Mouse (Mus musculus): ENCODE measurements at regions not wholly inside any gene's neighbourhood (a gene's known extent, or its start where the extent isn't known, plus 50 kb on each side); places are given as distances from the start of the nearest gene placed in this dataset.

DNA sequence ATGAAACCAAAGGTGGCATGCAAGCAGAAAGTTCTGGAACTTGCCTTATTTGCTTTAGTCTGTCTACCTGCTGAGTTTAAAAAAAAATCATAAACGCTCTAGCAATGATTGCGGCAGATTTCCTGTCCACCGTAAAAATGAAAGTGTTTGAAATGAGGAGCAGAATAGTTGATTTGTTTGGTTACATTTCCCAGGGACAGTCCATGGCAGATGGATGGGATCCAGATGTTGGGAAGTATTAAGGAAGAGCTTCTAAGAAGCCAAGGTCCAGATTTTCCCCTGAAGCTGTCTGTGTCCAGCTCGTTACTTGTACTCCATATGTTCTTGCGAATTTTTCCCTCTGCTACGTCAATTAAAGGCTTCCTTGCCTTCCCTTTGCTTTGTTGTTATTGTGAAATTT, 534.2 kb downstream of the Slc4a3 start:
- TF ChIP-seq CHD2 (IDR thresholded peaks at IDR 0.05; ENCODE audit: low read depth, low read length) = no peak
- no peak for TF ChIP-seq MAFK (IDR thresholded peaks at IDR 0.05; ENCODE audit: insufficient read depth, low read depth, low read length)
- no peak for TF ChIP-seq HCFC1 (IDR thresholded peaks at IDR 0.05; ENCODE audit: borderline replicate concordance, insufficient read depth, low read length)
- no peak for TF ChIP-seq ZC3H11A (IDR thresholded peaks at IDR 0.05; ENCODE audit: borderline replicate concordance, low read depth, low read length)
- no peak for TF ChIP-seq ZNF384 (IDR thresholded peaks at IDR 0.05; ENCODE audit: low read depth, low read length)

Data from ES-E14 (cell line).